Mouse (Mus musculus) gastrocnemius, postnatal 25 days (tissue): Measurements from ENCODE around the gene Cdc14b. TPM values are rescaled to one million over a fixed set of nuclear protein-coding genes. Genes with fewer than 3 reads are reported as not detected.

Experiments
- DNase-seq: peaks from one replicate; pipeline ENCODE4 v3.0.0; 2022
- total RNA-seq, 2 experiments: library from RNA; stranded (reverse); gene quantifications; 1 replicate in 1 of 2; 2 replicates in 1 of 2; pipeline ENCODE4 v1.2.3; 2021

Gene Cdc14b
- total RNA-seq, 2 experiments from 2014 or later, result 3.8 to 4.6 TPM

- DNase-seq, result no peak
Measured at GRCm38 (mm10) chr13:64178746-64179652, 96.1 kb downstream of the Cdc14b start.

GRCm38 (mm10) chr13:64178000-64178399 lies 97.1 kb downstream of the Cdc14b start:
- DNase-seq, result no peak

- DNase-seq, result no peak
Measured at GRCm38 (mm10) chr13:64169746-64170145, 105.3 kb downstream of the Cdc14b start.

GRCm38 (mm10) chr13:64163147-64163715 lies 111.9 kb downstream of the Cdc14b start:
- no peak for DNase-seq

GRCm38 (mm10) chr13:64162626-64163025 lies 112.5 kb downstream of the Cdc14b start:
- no peak for DNase-seq

GRCm38 (mm10) chr13:64161916-64162611 lies 113.0 kb downstream of the Cdc14b start:
- DNase-seq, result no peak

GRCm38 (mm10) chr13:64161548-64161915 lies 113.6 kb downstream of the Cdc14b start, which contains the start of gene Habp4:
TSS of gene Habp4 (plus strand) at chr13:64161824.
- DNase-seq, result peak; percentile 97

- DNase-seq, result no peak
Measured at GRCm38 (mm10) chr13:64156966-64157365, 118.1 kb downstream of the Cdc14b start.

GRCm38 (mm10) chr13:64155171-64155571 lies 119.9 kb downstream of the Cdc14b start:
- no peak for DNase-seq

- DNase-seq, result no peak
Measured at GRCm38 (mm10) chr13:64154651-64155050, 120.4 kb downstream of the Cdc14b start.

- DNase-seq, result no peak
Measured at GRCm38 (mm10) chr13:64153751-64154267, 121.3 kb downstream of the Cdc14b start.

GRCm38 (mm10) chr13:64153083-64153682 lies 121.9 kb downstream of the Cdc14b start, which contains the start of gene Zfp367:
TSS of gene Zfp367 (minus strand) at chr13:64153202.
- DNase-seq, result peak; percentile 99

GRCm38 (mm10) chr13:64152671-64153082 lies 122.4 kb downstream of the Cdc14b start:
- DNase-seq, result no peak

- DNase-seq, result peak; percentile 85
Measured at GRCm38 (mm10) chr13:64152241-64152669, 122.8 kb downstream of the Cdc14b start.

GRCm38 (mm10) chr13:64150121-64150520 lies 125.0 kb downstream of the Cdc14b start:
- DNase-seq, result no peak

Other genes starting within 250 kb of the Cdc14b start
- not detected for gene Hsd17b3, start 186.1 kb downstream of the Cdc14b start, total RNA-seq
- under 1 TPM; 0.72 to 0.88 TPM for gene Slc35d2, start 145.9 kb downstream of the Cdc14b start, total RNA-seq
- 10 to 100 TPM; 17.5 to 18.6 TPM for gene Zfp367, start 122.1 kb downstream of the Cdc14b start, total RNA-seq
- gene Habp4, start 113.5 kb downstream of the Cdc14b start, total RNA-seq, result 10 to 100 TPM; 24.6 to 25.2 TPM
- gene Aaed1, start 37.4 kb upstream of the Cdc14b start, total RNA-seq, result 10 to 100 TPM; 35.1 to 41.0 TPM
- 100 to 1,000 TPM; 120 to 147 TPM for gene Ctsl, start 95.6 kb upstream of the Cdc14b start, total RNA-seq
- gene Cdk20, start 157.0 kb upstream of the Cdc14b start, total RNA-seq, result 1 to 10 TPM; 2.8 to 3.4 TPM
- under 1 TPM; 0.91 to 0.92 TPM for gene Fam240b, start 222.5 kb upstream of the Cdc14b start, total RNA-seq